17 mouse cellular contexts compared by ENCODE assay signal in genomic region chr1:88358102-88358654, GRCm38 (mm10). TPM values are rescaled to one million over a fixed set of nuclear protein-coding genes. Genes with fewer than 3 reads are reported as not detected.
DNase-seq lines count a peak whose midpoint lies in the region; ATAC-seq lines count a peak whose summit lies in the region.
"Had no signal": no experiment of that assay in that cellular context is flagged by ENCODE, and none has a peak within 500 bp of the region (broad histone marks: within the 10 kb centered on the region; RNA-seq: fewer than 3 reads in every experiment).

No protein-coding gene starts in this region.

- H3K4me1 ChIP-seq in embryonic facial prominence, embryonic 11.5 days (ENCODE audit: control insufficient read depth, insufficient read depth, low read length) = no peaks in the 10 kb centered on the region
- H3K4me1 ChIP-seq in embryonic facial prominence, embryonic 10.5 days = no peaks in the 10 kb centered on the region
- H3K4me1 ChIP-seq: heart, embryonic 10.5 days; limb, embryonic 13.5 days; lung, embryonic 15.5 days; neural tube, embryonic 15.5 days; stomach, embryonic 15.5 days had no signal

- WGBS in embryonic facial prominence, embryonic 11.5 days = 77% methylated on average over 7 of the region's 7 CpGs
- WGBS in embryonic facial prominence, embryonic 10.5 days = 80% methylated on average over 7 of the region's 7 CpGs

- H3K9ac ChIP-seq in embryonic facial prominence, embryonic 11.5 days (replicated peaks; ENCODE audit: low read length) = no peak overlapping the region
- H3K9ac ChIP-seq: hindbrain, embryonic 13.5 days; limb, embryonic 13.5 days; lung, embryonic 15.5 days; neural tube, embryonic 15.5 days; stomach, embryonic 15.5 days had no signal

- no peaks in the 10 kb centered on the region for H3K9me3 ChIP-seq in embryonic facial prominence, embryonic 11.5 days (replicated peaks; ENCODE audit: control insufficient read depth, low read length)
- H3K9me3 ChIP-seq in embryonic facial prominence, embryonic 10.5 days = no peaks in the 10 kb centered on the region
- H3K9me3 ChIP-seq: heart, embryonic 10.5 days; hindbrain, embryonic 13.5 days; limb, embryonic 13.5 days; lung, embryonic 15.5 days; neural tube, embryonic 15.5 days; stomach, embryonic 15.5 days had no signal

- H3K36me3 ChIP-seq in embryonic facial prominence, embryonic 11.5 days (replicated peaks; ENCODE audit: control insufficient read depth, insufficient read depth, low read depth, low read length) = no peaks in the 10 kb centered on the region
- no peaks in the 10 kb centered on the region for H3K36me3 ChIP-seq in embryonic facial prominence, embryonic 10.5 days (replicated peaks)
- H3K36me3 ChIP-seq: heart, embryonic 10.5 days; hindbrain, embryonic 13.5 days; limb, embryonic 13.5 days; lung, embryonic 15.5 days; neural tube, embryonic 15.5 days; stomach, embryonic 15.5 days had no signal

- ATAC-seq in embryonic facial prominence, embryonic 11.5 days (replicated peaks; ENCODE audit: insufficient number of reproducible peaks, low FRiP score, low TSS enrichment, low read depth) = peak; percentile 54; the same call in 1 of the 2 replicates

- H3K27ac ChIP-seq in embryonic facial prominence, embryonic 11.5 days (replicated peaks; ENCODE audit: low read depth, low read length) = no peak overlapping the region
- H3K27ac ChIP-seq in embryonic facial prominence, embryonic 10.5 days (replicated peaks) = no peak overlapping the region
- H3K27ac ChIP-seq: heart, embryonic 10.5 days; hindbrain, embryonic 13.5 days; limb, embryonic 13.5 days; lung, embryonic 15.5 days; neural tube, embryonic 15.5 days; stomach, embryonic 15.5 days had no signal

- no peak for DNase-seq in embryonic facial prominence, embryonic 11.5 days (ENCODE audit: low spot score)
- DNase-seq in embryonic facial prominence, embryonic 10.5 days (ENCODE audit: low spot score) = no peak
- DNase-seq in brain, adult 2 months (ENCODE audit: low read depth, low spot score) = peak; percentile 95
- DNase-seq in cerebellum, postnatal 36 days = peak; percentile 89 to 95
- peak; percentile 65 for DNase-seq in kidney, postnatal 14 days
- no peak for DNase-seq in spleen, postnatal 4 days (ENCODE audit: low spot score in 2 of 2)
- no peak for DNase-seq in gastrocnemius, postnatal 4 days (ENCODE audit: low spot score in 2 of 2)
- no peak for DNase-seq in adrenal gland, adult 18-20 months (ENCODE audit: low spot score in 2 of 2)

- H3K4me2 ChIP-seq in embryonic facial prominence, embryonic 11.5 days (ENCODE audit: low read depth, low read length) = no peak overlapping the region
- H3K4me2 ChIP-seq: hindbrain, embryonic 13.5 days; limb, embryonic 13.5 days; lung, embryonic 15.5 days; neural tube, embryonic 15.5 days; stomach, embryonic 15.5 days had no signal

- H3K27me3 ChIP-seq in embryonic facial prominence, embryonic 11.5 days (ENCODE audit: control insufficient read depth, insufficient read depth, low read length) = no peaks in the 10 kb centered on the region
- no peaks in the 10 kb centered on the region for H3K27me3 ChIP-seq in embryonic facial prominence, embryonic 10.5 days (replicated peaks; ENCODE audit: low read depth, poor library complexity, severe bottlenecking)
- H3K27me3 ChIP-seq: hindbrain, embryonic 13.5 days; limb, embryonic 13.5 days; lung, embryonic 15.5 days; neural tube, embryonic 15.5 days; stomach, embryonic 15.5 days had no signal

- no peak overlapping the region for H3K4me3 ChIP-seq in embryonic facial prominence, embryonic 11.5 days (ENCODE audit: low read depth, low read length)
- no peak overlapping the region for H3K4me3 ChIP-seq in embryonic facial prominence, embryonic 10.5 days
- H3K4me3 ChIP-seq: heart, embryonic 10.5 days; hindbrain, embryonic 13.5 days; limb, embryonic 13.5 days; lung, embryonic 15.5 days; neural tube, embryonic 15.5 days; stomach, embryonic 15.5 days had no signal

RNA-seq across cellular contexts. Expression of gene Spp2, which starts 48.6 kb away (rescaled TPM):
- polyA plus RNA-seq in embryonic facial prominence, embryonic 11.5 days (2014; fragmentation: Nextera tagmentation; extraction: Ambion mirVana) = 0.63 TPM in 1 of 2 replicates, not detected in the other
- 0.30 and 0.37 TPM in 2 replicates for polyA plus RNA-seq in embryonic facial prominence, embryonic 10.5 days (2016; fragmentation: Nextera tagmentation; extraction: Ambion mirVana)
- under 1 TPM in 1 of 2 experiments, not detected in 1; 0.86 TPM for total RNA-seq in gastrocnemius, postnatal 4 days (2021)
- under 1 TPM in 1 of 2 experiments, not detected in 1; 0.63 TPM for total RNA-seq in adrenal gland, adult 18-20 months (2021)
- total RNA-seq: gastrocnemius, adult 18-20 months; megakaryocyte-erythroid progenitor cell, adult 5-6 weeks had no signal
- polyA plus RNA-seq: hindbrain, embryonic 13.5 days; limb, embryonic 13.5 days; neural tube, embryonic 15.5 days; urinary bladder, adult 2 months had no signal

Comparison
In these comparisons a context has a peak if more than half of its experiments do, and no peak if none do; other contexts are left out.
1. DNase-seq: peak in brain, adult 2 months (single experiment), cerebellum, postnatal 36 days (2 of 2) and kidney, postnatal 14 days (single experiment); none in embryonic facial prominence, embryonic 11.5 days (single experiment), embryonic facial prominence, embryonic 10.5 days (single experiment), spleen, postnatal 4 days (0 of 2), gastrocnemius, postnatal 4 days (0 of 2) and adrenal gland, adult 18-20 months (0 of 2).